Mouse (Mus musculus) 416B (cell line): Measurements from ENCODE around the gene Epb41l5.

Experiments used
- DNase-seq: peaks from one replicate; pipeline ENCODE4 v3.0.0; 2011; ENCODE audit warnings: low read depth

Epb41l5 gene

GRCm38 (mm10) chr1:119501881-119502280 lies 146.9 kb downstream of the Epb41l5 start:
- no peak for DNase-seq

GRCm38 (mm10) chr1:119499456-119499855 lies 149.3 kb downstream of the Epb41l5 start:
- DNase-seq = no peak

- DNase-seq = peak; percentile 33
Observed at GRCm38 (mm10) chr1:119498536-119499231, 150.1 kb downstream of the Epb41l5 start.

GRCm38 (mm10) chr1:119497346-119498004 lies 151.3 kb downstream of the Epb41l5 start:
- DNase-seq = no peak

GRCm38 (mm10) chr1:119495396-119495775 lies 153.4 kb downstream of the Epb41l5 start:
- DNase-seq = no peak
